Mouse (Mus musculus) MEL (cell line): ENCODE results near the gene Stx1a.

Experiments used
- MAZ ChIP-seq: IDR thresholded peaks from 2 replicates; pipeline ENCODE4 v1.6.1; 2012; ENCODE audit warnings: low read depth, mild to moderate bottlenecking, inconsistent platforms, low read length, improper control_type of control experiment
- POLR2A ChIP-seq, 2 experiments: IDR thresholded peaks; 2 replicates each; pipeline ENCODE4 v1.6.1; 2011 to 2012; ENCODE audit warnings: low read length in 2 of 2, mild to moderate bottlenecking in 2 of 2, control low read depth in 1 of 2, improper control_type of control experiment in 1 of 2, low read depth in 1 of 2, moderate library complexity in 1 of 2; ENCODE audit not compliant: control insufficient read depth in 1 of 2, insufficient read depth in 1 of 2, poor library complexity in 1 of 2

- TF ChIP-seq MAZ: no peak
- no peak for TF ChIP-seq POLR2A (IDR thresholded peaks at IDR 0.05; ENCODE audit: control insufficient read depth in 1 of 2, insufficient read depth in 1 of 2, low read depth in 1 of 2, low read length in 2 of 2, poor library complexity in 1 of 2)
These were observed 52.4 kb downstream of the Stx1a start for GRCm38 (mm10) chr5:135075655-135076054.
